Mouse (Mus musculus): ENCODE data around the gene Ddx43. TPM values are rescaled to one million over a fixed set of nuclear protein-coding genes. Genes with fewer than 3 reads are reported as not detected.
"Not testable (repeated sequence)": the region's sequence is repeated elsewhere in the genome, so short reads cannot be mapped to it uniquely, and the experiment has no call there.

Ddx43 gene
- polyA plus RNA-seq, 1 experiment: 0.27 TPM

DNA sequence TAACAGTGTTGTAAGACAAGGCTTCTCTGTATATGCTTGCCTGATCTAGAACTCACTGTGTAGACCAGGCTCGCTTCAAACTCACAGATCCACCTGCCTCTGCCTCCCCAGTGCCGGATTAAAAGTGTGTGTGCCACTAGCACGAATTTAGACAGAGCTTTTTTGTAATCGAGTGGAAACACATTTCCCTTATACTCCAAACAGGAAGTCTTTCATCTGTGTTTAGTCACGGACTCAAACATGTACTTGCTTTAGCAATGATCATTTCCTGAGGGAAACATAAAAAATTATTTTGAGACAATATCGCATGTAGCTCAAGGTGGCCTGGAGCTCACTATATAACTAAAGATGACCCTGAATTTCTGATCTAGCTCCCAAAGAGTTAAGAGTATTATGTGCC, 32.2 kb upstream of the Ddx43 start:
- no peak for DNase-seq (ENCODE audit: low read depth)
- no peak for TF ChIP-seq CTCF (IDR thresholded peaks at IDR 0.05; ENCODE audit: borderline replicate concordance, extremely low read depth, insufficient read depth, insufficient read length)
- no peak for TF ChIP-seq POLR2A (IDR thresholded peaks at IDR 0.05; ENCODE audit: borderline replicate concordance, extremely low read depth, insufficient read depth, insufficient read length, poor library complexity, severe bottlenecking)

DNA sequence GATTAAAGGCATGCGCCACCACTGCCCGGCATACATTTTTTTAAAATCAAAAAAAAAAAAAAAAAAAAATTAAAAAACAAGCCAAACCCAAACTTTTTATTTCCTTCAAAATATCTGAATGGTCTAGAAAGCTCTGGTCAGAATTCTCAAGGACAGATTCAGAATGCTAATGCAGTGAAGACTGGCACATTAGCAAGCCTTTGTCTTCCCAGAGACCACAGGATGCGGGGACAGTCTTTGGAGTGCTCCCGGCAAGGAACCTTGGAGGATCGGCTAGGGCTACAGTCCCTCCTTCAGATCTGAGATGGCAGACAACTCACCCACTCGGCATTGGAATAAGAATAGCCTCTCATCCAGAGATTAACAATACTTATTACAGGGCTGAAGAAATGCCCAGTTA, 30.9 kb upstream of the Ddx43 start:
- TF ChIP-seq POLR2A (IDR thresholded peaks at IDR 0.05; ENCODE audit: borderline replicate concordance, extremely low read depth, insufficient read depth, insufficient read length, poor library complexity, severe bottlenecking) (no peak), CTCF (IDR thresholded peaks at IDR 0.05; ENCODE audit: borderline replicate concordance, extremely low read depth, insufficient read depth, insufficient read length) (no peak)
- DNase-seq (ENCODE audit: low read depth): no peak

DNA sequence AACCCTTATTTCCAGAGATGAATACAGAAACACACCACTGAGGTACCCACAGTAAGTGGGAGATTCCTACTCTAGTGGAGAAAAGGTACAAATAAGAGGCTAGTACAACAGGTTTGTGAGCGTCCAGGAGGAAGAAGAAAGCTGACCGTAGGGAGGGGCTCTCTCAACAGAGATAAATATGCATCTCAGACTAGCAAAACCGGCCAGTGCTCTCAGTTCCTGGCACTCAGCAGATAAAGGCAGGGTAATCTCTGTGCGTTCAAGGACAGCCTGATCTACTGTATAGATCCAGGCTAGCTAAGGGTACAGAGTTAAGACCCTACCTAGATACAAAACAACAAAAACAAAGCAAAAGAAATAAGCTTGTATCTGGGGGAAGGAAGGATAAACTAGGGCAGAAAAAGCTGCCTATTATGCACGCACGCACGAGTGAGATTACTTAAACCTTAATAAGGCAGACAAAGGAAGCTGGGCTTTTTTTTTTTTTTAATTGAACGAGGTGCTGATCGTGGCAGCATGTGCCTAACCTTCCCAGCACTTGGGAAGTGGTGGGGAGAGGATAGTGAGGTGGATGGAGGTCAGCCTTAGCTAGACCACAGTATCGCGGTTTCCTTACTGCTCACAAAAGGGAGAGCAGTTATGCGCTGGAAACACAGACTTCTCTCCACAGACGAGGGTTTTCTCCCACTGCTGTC, 29.6 kb upstream of the Ddx43 start:
- peak; percentile 6 for DNase-seq (ENCODE audit: low read depth)
- no peak for TF ChIP-seq CTCF (IDR thresholded peaks at IDR 0.05; ENCODE audit: borderline replicate concordance, extremely low read depth, insufficient read depth, insufficient read length)

DNA sequence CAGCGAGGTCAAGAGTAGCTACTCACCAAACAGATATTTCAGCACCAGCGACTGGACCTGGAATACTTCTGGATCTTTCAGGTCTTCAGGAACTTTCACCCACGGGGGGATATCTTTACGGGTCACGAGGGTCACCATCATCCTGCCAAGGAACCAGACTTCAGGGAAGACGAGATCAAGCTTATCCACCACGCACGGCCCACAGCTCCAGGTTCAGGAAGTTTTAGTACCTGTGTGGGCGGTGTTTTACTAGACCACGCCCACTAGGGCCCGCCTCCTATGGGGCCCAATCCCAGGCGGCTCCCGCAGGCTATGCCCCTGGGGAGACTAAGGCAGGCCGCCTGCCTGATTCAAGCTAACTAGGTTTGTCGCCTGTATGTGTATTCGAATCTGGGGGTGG, 27.6 kb upstream of the Ddx43 start, which contains the start of gene Dppa5a:
Gene Dppa5a, minus strand, starts transcription at position 219 of the 400 bp plus-strand sequence.
- not testable (repeated sequence) for DNase-seq (ENCODE audit: low read depth)

DNA sequence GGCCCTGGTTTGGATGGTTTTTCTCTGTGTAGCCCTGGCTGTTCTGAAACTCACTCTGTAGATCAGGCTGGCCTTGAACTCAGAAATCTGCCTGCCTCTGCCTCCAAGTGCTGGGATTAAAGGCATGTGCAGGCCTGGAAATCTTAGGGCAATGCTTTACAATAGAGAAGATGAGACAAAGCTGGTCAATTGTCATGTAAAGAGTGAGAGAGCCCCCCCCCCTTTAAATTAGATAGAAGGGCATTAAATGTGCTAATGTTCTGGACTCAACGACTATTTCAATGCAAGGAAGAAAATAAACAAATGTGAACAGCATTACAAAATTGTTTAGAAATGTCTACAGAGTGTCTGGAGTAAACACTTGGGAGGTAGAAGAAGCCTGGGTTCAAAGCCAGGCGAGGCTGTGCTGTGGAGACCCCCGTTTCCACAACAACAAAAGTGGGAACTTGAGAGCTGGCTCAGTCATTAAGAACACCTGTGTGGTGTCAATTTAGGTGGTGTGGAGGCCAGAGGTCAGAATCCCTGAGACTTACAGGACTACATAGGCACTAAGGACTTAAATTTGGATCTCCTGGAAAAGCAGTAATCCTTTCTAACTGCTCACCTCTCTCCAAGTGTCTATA, 26.8 kb upstream of the Ddx43 start:
- no peak for TF ChIP-seq POLR2A (IDR thresholded peaks at IDR 0.05; ENCODE audit: borderline replicate concordance, extremely low read depth, insufficient read depth, insufficient read length, poor library complexity, severe bottlenecking)
- no peak for TF ChIP-seq CTCF (IDR thresholded peaks at IDR 0.05; ENCODE audit: borderline replicate concordance, extremely low read depth, insufficient read depth, insufficient read length)
- no peak for DNase-seq (ENCODE audit: low read depth)

DNA sequence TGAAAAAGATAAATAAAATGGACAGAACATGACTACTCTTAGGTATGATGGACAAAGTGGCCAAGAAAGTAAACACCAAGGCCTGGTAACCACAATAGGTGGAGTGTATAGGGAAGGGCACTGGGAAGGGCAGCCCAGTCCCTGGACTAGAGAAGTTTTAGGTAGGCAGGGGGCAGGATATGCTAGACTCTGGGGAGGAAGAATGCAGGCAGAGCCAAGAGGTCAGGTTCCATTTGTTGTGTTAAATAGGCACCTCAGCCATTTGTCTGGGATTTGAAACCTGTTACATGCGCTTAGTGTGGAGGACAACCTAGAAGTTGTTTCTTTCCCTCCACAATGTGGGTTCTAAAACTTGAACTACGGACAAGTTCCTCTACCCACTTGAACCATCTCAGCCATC, 26.2 kb upstream of the Ddx43 start:
- no peak for DNase-seq (ENCODE audit: low read depth)
- no peak for TF ChIP-seq POLR2A (IDR thresholded peaks at IDR 0.05; ENCODE audit: borderline replicate concordance, extremely low read depth, insufficient read depth, insufficient read length, poor library complexity, severe bottlenecking)
- no peak for TF ChIP-seq CTCF (IDR thresholded peaks at IDR 0.05; ENCODE audit: borderline replicate concordance, extremely low read depth, insufficient read depth, insufficient read length)

DNA sequence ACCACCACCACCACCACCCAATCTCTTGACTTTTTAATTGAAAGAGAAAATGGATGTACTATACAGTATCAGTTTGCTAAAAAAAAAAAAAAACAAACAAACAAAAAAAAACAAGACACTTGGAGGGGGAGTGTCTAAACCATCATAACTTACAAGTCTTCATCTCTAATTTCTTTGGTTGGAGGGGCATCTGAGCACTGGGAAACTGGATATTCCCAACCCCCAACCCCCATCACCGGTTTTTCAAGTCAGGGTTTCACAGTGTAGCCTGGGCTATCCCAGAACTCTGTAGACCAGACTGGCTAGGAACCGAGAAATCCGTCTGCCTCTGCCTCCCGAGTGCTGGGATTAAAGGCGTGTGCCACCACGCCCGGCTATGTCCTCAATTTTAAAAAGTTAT, 25.8 kb upstream of the Ddx43 start:
- no peak for DNase-seq (ENCODE audit: low read depth)
- TF ChIP-seq CTCF (IDR thresholded peaks at IDR 0.05; ENCODE audit: borderline replicate concordance, extremely low read depth, insufficient read depth, insufficient read length) (no peak), POLR2A (IDR thresholded peaks at IDR 0.05; ENCODE audit: borderline replicate concordance, extremely low read depth, insufficient read depth, insufficient read length, poor library complexity, severe bottlenecking) (no peak)

DNA sequence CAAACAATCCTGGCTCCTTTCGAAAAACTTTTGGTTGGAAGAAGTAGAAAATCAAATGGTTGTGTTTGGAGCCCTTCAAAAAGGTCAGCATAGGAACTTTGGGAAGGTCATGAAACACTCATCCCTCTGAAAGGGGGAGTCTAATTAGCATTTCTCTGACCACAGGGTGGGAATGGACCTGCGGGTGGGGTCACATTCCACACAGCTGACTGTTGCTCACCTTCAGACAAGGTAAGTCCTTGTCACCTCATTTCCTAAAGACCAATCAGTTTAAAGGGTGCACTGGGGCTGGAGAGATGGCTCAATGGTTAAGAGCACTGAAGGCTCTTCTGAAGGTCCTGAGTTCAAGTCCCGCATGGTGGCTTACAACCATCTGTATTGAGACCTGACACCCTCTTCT, 24.1 kb upstream of the Ddx43 start:
- TF ChIP-seq CTCF (IDR thresholded peaks at IDR 0.05; ENCODE audit: borderline replicate concordance, extremely low read depth, insufficient read depth, insufficient read length) (no peak), POLR2A (IDR thresholded peaks at IDR 0.05; ENCODE audit: borderline replicate concordance, extremely low read depth, insufficient read depth, insufficient read length, poor library complexity, severe bottlenecking) (no peak)
- DNase-seq (ENCODE audit: low read depth): no peak

DNA sequence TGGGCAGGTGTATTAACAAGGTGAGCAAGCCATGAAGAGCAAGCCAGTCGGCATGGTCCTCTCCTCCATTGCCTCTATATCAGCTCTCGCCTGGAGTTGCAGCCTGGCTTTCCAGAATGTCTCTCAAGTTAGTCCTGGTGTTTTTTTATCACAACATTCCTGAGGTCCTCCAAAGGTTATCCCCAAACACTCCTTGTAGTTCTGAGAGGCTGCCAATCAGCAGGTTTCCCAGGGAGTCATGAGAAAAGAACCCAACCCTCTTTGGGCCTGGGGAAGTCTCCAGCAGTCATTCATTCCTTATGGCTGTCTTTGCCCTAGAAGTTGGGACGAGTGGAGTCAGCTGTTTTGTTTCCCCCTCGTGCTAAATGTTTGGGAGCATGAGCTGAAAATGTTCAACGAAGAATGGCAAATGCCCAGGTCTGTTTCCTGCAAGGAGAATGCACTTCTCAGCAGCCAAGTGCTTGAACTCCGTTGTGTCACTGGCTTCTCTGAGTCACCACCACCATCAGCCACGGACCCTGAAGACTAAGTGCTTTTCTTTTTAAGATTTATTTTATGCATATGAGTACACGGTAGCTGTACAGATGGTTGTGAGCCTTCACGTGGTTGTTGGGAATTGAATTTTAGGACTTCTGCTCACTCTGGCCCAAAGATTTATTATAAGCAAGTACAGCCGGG, 22.6 kb upstream of the Ddx43 start:
- DNase-seq (ENCODE audit: low read depth): no peak
- TF ChIP-seq CTCF (IDR thresholded peaks at IDR 0.05; ENCODE audit: borderline replicate concordance, extremely low read depth, insufficient read depth, insufficient read length) (no peak), POLR2A (IDR thresholded peaks at IDR 0.05; ENCODE audit: borderline replicate concordance, extremely low read depth, insufficient read depth, insufficient read length, poor library complexity, severe bottlenecking) (no peak)

DNA sequence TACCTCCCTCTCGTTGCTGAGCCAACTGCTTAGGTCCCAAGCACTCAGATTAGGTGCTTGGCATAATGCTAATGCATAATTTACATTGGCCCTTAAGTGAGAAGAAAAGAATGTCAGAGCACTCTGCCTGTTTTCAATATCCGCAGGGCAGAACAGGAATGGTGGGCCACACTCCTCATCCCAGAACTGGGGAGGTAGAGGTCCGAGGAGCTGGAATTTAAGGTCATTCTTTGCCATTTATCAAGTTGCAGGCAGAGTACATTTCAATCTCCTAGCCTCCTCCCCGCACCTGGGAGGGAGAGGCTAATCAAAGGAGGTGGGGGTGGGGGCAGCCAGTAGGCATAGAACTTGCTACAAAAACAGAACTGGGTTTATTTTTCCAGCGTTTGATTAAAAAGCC, 21.2 kb upstream of the Ddx43 start:
- TF ChIP-seq CTCF (IDR thresholded peaks at IDR 0.05; ENCODE audit: borderline replicate concordance, extremely low read depth, insufficient read depth, insufficient read length): no peak
- no peak for DNase-seq (ENCODE audit: low read depth)

DNA sequence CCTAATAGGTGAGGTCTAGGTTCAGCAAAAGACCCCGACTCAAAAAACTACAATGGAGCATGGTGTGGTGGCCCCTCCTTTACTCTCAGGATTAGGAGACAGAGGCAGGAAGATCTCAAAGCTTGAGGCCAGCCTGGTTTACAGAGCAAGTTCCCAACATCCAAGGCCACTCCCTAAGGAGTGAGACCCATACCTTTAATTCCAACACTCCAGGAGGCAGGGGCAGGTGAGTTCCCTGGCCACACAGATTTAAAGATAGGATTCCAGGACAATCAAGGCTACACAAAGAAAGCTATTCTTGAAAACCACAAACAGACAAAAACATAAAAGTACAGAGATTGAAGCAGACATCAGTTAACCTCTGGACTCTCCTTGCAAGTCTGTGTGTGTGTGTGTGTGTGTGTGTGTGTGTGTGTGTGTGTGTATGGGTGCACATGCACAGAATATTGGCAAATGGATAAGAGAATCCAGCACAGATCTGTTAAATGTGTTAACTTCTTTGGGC, 20.6 kb upstream of the Ddx43 start:
- no peak for TF ChIP-seq POLR2A (IDR thresholded peaks at IDR 0.05; ENCODE audit: borderline replicate concordance, extremely low read depth, insufficient read depth, insufficient read length, poor library complexity, severe bottlenecking)
- TF ChIP-seq CTCF (IDR thresholded peaks at IDR 0.05; ENCODE audit: borderline replicate concordance, extremely low read depth, insufficient read depth, insufficient read length): no peak
- no peak for DNase-seq (ENCODE audit: low read depth)

DNA sequence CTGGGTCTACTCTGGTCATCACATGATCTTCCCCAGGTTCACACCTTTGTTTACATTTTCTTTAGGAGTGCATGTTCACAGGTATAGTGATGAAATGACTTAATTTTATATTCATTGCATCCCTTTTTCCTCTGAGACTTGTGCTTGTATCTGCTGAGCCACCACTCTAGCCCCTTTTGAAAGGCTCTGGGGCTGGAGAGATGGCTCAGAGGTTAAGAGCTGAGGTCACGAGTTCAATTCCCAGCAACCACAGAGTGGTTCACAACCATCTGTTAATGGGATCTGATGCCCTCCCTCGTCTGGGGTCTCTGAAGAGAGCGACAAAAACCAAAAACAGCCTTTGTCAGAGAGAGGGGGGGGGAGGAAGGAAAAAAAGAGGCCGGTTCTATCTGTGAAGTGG, 20.1 kb upstream of the Ddx43 start:
- no peak for DNase-seq (ENCODE audit: low read depth)
- TF ChIP-seq POLR2A (IDR thresholded peaks at IDR 0.05; ENCODE audit: borderline replicate concordance, extremely low read depth, insufficient read depth, insufficient read length, poor library complexity, severe bottlenecking) (no peak), CTCF (IDR thresholded peaks at IDR 0.05; ENCODE audit: borderline replicate concordance, extremely low read depth, insufficient read depth, insufficient read length) (no peak)
